Mouse (Mus musculus) activated CD4-positive, CD25-positive, alpha-beta regulatory T cell, adult 4 months (primary cell): ENCODE data around the gene Rad54l2. TPM values are rescaled to one million over a fixed set of nuclear protein-coding genes. Genes with fewer than 3 reads are reported as not detected.

ENCODE experiments used
- ATAC-seq: one replicate; pipeline ENCODE4 v1.8.0; 2017
- polyA plus RNA-seq, 2 experiments: library from polyadenylated mRNA; unstranded; fragments of 100-300 nt; shearing (Covaris generic); gene quantifications; one replicate each; pipeline ENCODE4 v1.2.1; 2017

The Rad54l2 gene
- polyA plus RNA-seq, 2 experiments from 2014 or later = 3.4 to 3.7 TPM

- peak; percentile 92 for ATAC-seq
These were observed 36.9 kb downstream of the Rad54l2 start for GRCm38 (mm10) chr9:106752135-106752534.

- ATAC-seq = no peak
These were observed 49.0 kb downstream of the Rad54l2 start for GRCm38 (mm10) chr9:106739962-106740361.

- no peak for ATAC-seq
These were observed 49.9 kb downstream of the Rad54l2 start for GRCm38 (mm10) chr9:106739056-106739455.

GRCm38 (mm10) chr9:106738199-106738985, 50.6 kb downstream of the Rad54l2 start:
- ATAC-seq = no peak

- no peak for ATAC-seq
These were observed 55.3 kb downstream of the Rad54l2 start for GRCm38 (mm10) chr9:106733690-106734089.

GRCm38 (mm10) chr9:106729416-106729815, 59.6 kb downstream of the Rad54l2 start:
- ATAC-seq = no peak

GRCm38 (mm10) chr9:106726891-106727290, 62.1 kb downstream of the Rad54l2 start:
- ATAC-seq = no peak

- ATAC-seq = no peak
These were observed 63.6 kb downstream of the Rad54l2 start for GRCm38 (mm10) chr9:106725435-106725834.

GRCm38 (mm10) chr9:106724864-106725263, 64.1 kb downstream of the Rad54l2 start:
- no peak for ATAC-seq

- ATAC-seq = no peak
These were observed 72.3 kb downstream of the Rad54l2 start for GRCm38 (mm10) chr9:106716729-106717128.

GRCm38 (mm10) chr9:106716232-106716631, 72.8 kb downstream of the Rad54l2 start:
- no peak for ATAC-seq

- no peak for ATAC-seq
These were observed 76.5 kb downstream of the Rad54l2 start for GRCm38 (mm10) chr9:106712470-106712869.

GRCm38 (mm10) chr9:106692973-106693481, 96.0 kb downstream of the Rad54l2 start:
- ATAC-seq = no peak

- no peak for ATAC-seq
These were observed 100.2 kb downstream of the Rad54l2 start for GRCm38 (mm10) chr9:106688834-106689233.

- no peak for ATAC-seq
These were observed 101.9 kb downstream of the Rad54l2 start for GRCm38 (mm10) chr9:106686983-106687650.

- ATAC-seq = peak; percentile 70
These were observed 103.5 kb downstream of the Rad54l2 start, which contains the start of gene Tex264 for GRCm38 (mm10) chr9:106685249-106686101. TSS of gene Tex264 (minus strand) at chr9:106685927.

GRCm38 (mm10) chr9:106684918-106685248, 104.1 kb downstream of the Rad54l2 start:
- no peak for ATAC-seq

- ATAC-seq = no peak
These were observed 104.7 kb downstream of the Rad54l2 start for GRCm38 (mm10) chr9:106684093-106684872.

- ATAC-seq = no peak
These were observed 108.0 kb downstream of the Rad54l2 start for GRCm38 (mm10) chr9:106681026-106681425.

GRCm38 (mm10) chr9:106678242-106678641, 110.8 kb downstream of the Rad54l2 start:
- ATAC-seq = no peak

GRCm38 (mm10) chr9:106677702-106678101, 111.3 kb downstream of the Rad54l2 start:
- ATAC-seq = no peak

GRCm38 (mm10) chr9:106676571-106676970, 112.4 kb downstream of the Rad54l2 start:
- no peak for ATAC-seq
